19 mouse cellular contexts compared by ENCODE assay signal in genomic region chr8:120741001-120741400, GRCm38 (mm10). TPM values are rescaled to one million over a fixed set of nuclear protein-coding genes. Genes with fewer than 3 reads are reported as not detected.
A peak's percentile ranks its signal among the peaks of the same experiment; 100 is the strongest.
DNase-seq lines count a peak whose midpoint lies in the region; ATAC-seq and TF ChIP-seq lines count a peak whose summit lies in the region.
"Had no signal": no experiment of that assay in that cellular context is flagged by ENCODE, and none has a peak within 500 bp of the region (broad histone marks: within the 10 kb centered on the region; RNA-seq: fewer than 3 reads in every experiment).

No protein-coding gene starts in this region.

- H3K4me3 ChIP-seq in liver, postnatal 0 days (ENCODE audit: low read depth, low read length): no peak overlapping the region
- no peak overlapping the region for H3K4me3 ChIP-seq in liver, embryonic 11.5 days (ENCODE audit: low read depth, low read length)
- H3K4me3 ChIP-seq in intestine, postnatal 0 days (ENCODE audit: low read depth, low read length): no peak overlapping the region
- H3K4me3 ChIP-seq in forebrain, postnatal 0 days (ENCODE audit: low read depth, low read length): no peak overlapping the region
- H3K4me3 ChIP-seq: forebrain, embryonic 13.5 days; heart, adult 2 months; heart, embryonic 15.5 days; left cerebral cortex, adult 2 months; limb, embryonic 12.5 days; liver, embryonic 15.5 days; neural tube, embryonic 12.5 days had no signal

- H3K4me2 ChIP-seq in liver, postnatal 0 days (ENCODE audit: low read depth, low read length): peak overlapping the region; percentile 9; the same call in 1 of the 2 replicates
- no peak overlapping the region for H3K4me2 ChIP-seq in liver, embryonic 11.5 days
- H3K4me2 ChIP-seq in intestine, postnatal 0 days (replicated peaks; ENCODE audit: low read depth): no peak overlapping the region
- H3K4me2 ChIP-seq in forebrain, postnatal 0 days (ENCODE audit: low read depth): no peak overlapping the region
- H3K4me2 ChIP-seq: forebrain, embryonic 13.5 days; heart, embryonic 15.5 days; limb, embryonic 12.5 days; liver, embryonic 15.5 days; neural tube, embryonic 12.5 days had no signal

- no peak for TF ChIP-seq EP300 in liver, postnatal 0 days (IDR thresholded peaks at IDR 0.05; ENCODE audit: low read depth)

- no peak overlapping the region for H3K27ac ChIP-seq in liver, postnatal 0 days (ENCODE audit: low read depth)
- H3K27ac ChIP-seq in liver, embryonic 11.5 days (ENCODE audit: low read depth, low read length): no peak overlapping the region
- peak overlapping the region; percentile 54; the same call in 1 of the 2 replicates for H3K27ac ChIP-seq in intestine, postnatal 0 days (ENCODE audit: low read depth, low read length)
- no peak overlapping the region for H3K27ac ChIP-seq in forebrain, postnatal 0 days (ENCODE audit: low read depth, low read length)
- H3K27ac ChIP-seq: forebrain, embryonic 13.5 days; heart, adult 2 months; heart, embryonic 15.5 days; left cerebral cortex, adult 2 months; limb, embryonic 12.5 days; liver, embryonic 15.5 days; neural tube, embryonic 12.5 days had no signal

- DNase-seq in liver, postnatal 0 days: no peak
- no peak for DNase-seq in liver, embryonic 11.5 days (ENCODE audit: low spot score)
- peak; percentile 33 for DNase-seq in brain, adult 2 months (ENCODE audit: low read depth, low spot score)
- no peak for DNase-seq in layer of hippocampus, adult 18-20 months (ENCODE audit: low spot score in 2 of 2)
- no peak for DNase-seq in forebrain, postnatal 0 days
- DNase-seq: cerebellum, adult 11 months; cerebellum, postnatal 36 days; heart, adult 2 months; kidney, postnatal 10 days; right cerebral cortex, postnatal 25 days; thymus, postnatal 36 days had no signal

- no peaks in the 10 kb centered on the region for H3K9me3 ChIP-seq in liver, postnatal 0 days (ENCODE audit: low read length)
- no peaks in the 10 kb centered on the region for H3K9me3 ChIP-seq in liver, embryonic 11.5 days (ENCODE audit: control insufficient read depth, low read length)
- no peaks in the 10 kb centered on the region for H3K9me3 ChIP-seq in intestine, postnatal 0 days (ENCODE audit: control insufficient read depth)
- H3K9me3 ChIP-seq in forebrain, postnatal 0 days (ENCODE audit: low read length): no peaks in the 10 kb centered on the region
- H3K9me3 ChIP-seq: forebrain, embryonic 13.5 days; heart, embryonic 15.5 days; liver, embryonic 15.5 days; neural tube, embryonic 12.5 days had no signal

- ATAC-seq in liver, postnatal 0 days: no peak
- no peak for ATAC-seq in liver, embryonic 11.5 days (replicated peaks; ENCODE audit: low FRiP score)
- ATAC-seq in intestine, postnatal 0 days: no peak
- peak; percentile 28 for ATAC-seq in megakaryocyte, adult 5-6 weeks (ENCODE audit: poor library complexity, severe bottlenecking)
- ATAC-seq in forebrain, postnatal 0 days: no peak
- ATAC-seq: forebrain, embryonic 13.5 days had no signal

- peaks cover 17% of the 10 kb centered on the region for H3K4me1 ChIP-seq in liver, postnatal 0 days (ENCODE audit: insufficient read depth)
- peaks cover 10% of the 10 kb centered on the region for H3K4me1 ChIP-seq in liver, embryonic 11.5 days (replicated peaks; ENCODE audit: control insufficient read depth, insufficient read depth, low read length)
- peaks cover 25% of the 10 kb centered on the region for H3K4me1 ChIP-seq in intestine, postnatal 0 days (replicated peaks; ENCODE audit: control insufficient read depth, insufficient read depth, low read length)
- H3K4me1 ChIP-seq in forebrain, postnatal 0 days (ENCODE audit: insufficient read depth): no peaks in the 10 kb centered on the region

- no peak for TF ChIP-seq CTCF in liver, postnatal 0 days (IDR thresholded peaks at IDR 0.05; ENCODE audit: low read depth)
- no peak for TF ChIP-seq CTCF in intestine, postnatal 0 days (IDR thresholded peaks at IDR 0.05; ENCODE audit: low read depth)
- no peak for TF ChIP-seq CTCF in forebrain, postnatal 0 days (IDR thresholded peaks at IDR 0.05; ENCODE audit: low read depth)

- peaks cover 7% of the 10 kb centered on the region; the same call in 1 of the 2 replicates for H3K27me3 ChIP-seq in liver, postnatal 0 days (ENCODE audit: insufficient read depth, low read length)
- peaks cover 31% of the 10 kb centered on the region for H3K27me3 ChIP-seq in liver, embryonic 11.5 days (replicated peaks; ENCODE audit: control insufficient read depth, insufficient read depth, low read length)
- no peaks in the 10 kb centered on the region for H3K27me3 ChIP-seq in intestine, postnatal 0 days (replicated peaks; ENCODE audit: control insufficient read depth, insufficient read depth, low read length)
- H3K27me3 ChIP-seq in forebrain, postnatal 0 days (ENCODE audit: insufficient read depth, low read length): no peaks in the 10 kb centered on the region

- WGBS in liver, postnatal 0 days (ENCODE audit: insufficient replicate concordance): 76% methylated on average over 17 of the region's 17 CpGs
- WGBS in liver, embryonic 11.5 days: 86% methylated on average over 17 of the region's 17 CpGs
- WGBS in intestine, postnatal 0 days: 84% methylated on average over 17 of the region's 17 CpGs
- 74% methylated on average over 17 of the region's 17 CpGs for WGBS in forebrain, postnatal 0 days

- H3K9ac ChIP-seq in liver, postnatal 0 days (replicated peaks): no peak overlapping the region
- H3K9ac ChIP-seq in liver, embryonic 11.5 days (ENCODE audit: low read depth, low read length): no peak overlapping the region
- no peak overlapping the region for H3K9ac ChIP-seq in intestine, postnatal 0 days (ENCODE audit: low read depth, low read length)
- no peak overlapping the region for H3K9ac ChIP-seq in forebrain, postnatal 0 days
- H3K9ac ChIP-seq: forebrain, embryonic 13.5 days; heart, embryonic 15.5 days; limb, embryonic 12.5 days; liver, embryonic 15.5 days; neural tube, embryonic 12.5 days had no signal

- peaks cover 8% of the 10 kb centered on the region for H3K36me3 ChIP-seq in liver, postnatal 0 days (replicated peaks; ENCODE audit: insufficient read depth, low read length)
- no peaks in the 10 kb centered on the region for H3K36me3 ChIP-seq in liver, embryonic 11.5 days (ENCODE audit: control insufficient read depth, insufficient read depth, low read length)
- peaks cover 33% of the 10 kb centered on the region for H3K36me3 ChIP-seq in intestine, postnatal 0 days (ENCODE audit: control insufficient read depth, insufficient read depth)
- no peaks in the 10 kb centered on the region for H3K36me3 ChIP-seq in forebrain, postnatal 0 days (ENCODE audit: insufficient read depth)
- H3K36me3 ChIP-seq: heart, embryonic 15.5 days; limb, embryonic 12.5 days; liver, embryonic 15.5 days; neural tube, embryonic 12.5 days had no signal

RNA-seq across cellular contexts. Expression of gene Irf8, which starts 4.8 kb away (rescaled TPM):
- 28.3 and 31.8 TPM in 2 replicates for polyA plus RNA-seq in liver, postnatal 0 days (2015; fragmentation: Nextera tagmentation; extraction: Ambion mirVana)
- polyA plus RNA-seq in liver, embryonic 11.5 days (2014; fragmentation: Nextera tagmentation; extraction: Ambion mirVana): 10.5 and 12.3 TPM in 2 replicates
- polyA plus RNA-seq in intestine, postnatal 0 days (2015; fragmentation: Nextera tagmentation; extraction: Ambion mirVana): 79.5 and 92.3 TPM in 2 replicates
- total RNA-seq in megakaryocyte, adult 5-6 weeks (2015): 167 and 175 TPM in 2 replicates
- 282 and 289 TPM in 2 replicates for total RNA-seq in megakaryocyte, adult 5-6 weeks (2017)
- total RNA-seq in layer of hippocampus, adult 18-20 months (2021): 1 to 10 TPM; 3.7 to 4.6 TPM
- 2.8 and 3.3 TPM in 2 replicates for total RNA-seq in forebrain, postnatal 0 days (2014; rRNA removed)
- polyA plus RNA-seq in forebrain, postnatal 0 days (2015; fragmentation: Nextera tagmentation; extraction: Ambion mirVana): 4.6 and 5.8 TPM in 2 replicates
